Mouse (Mus musculus) CH12.LX (cell line): ENCODE measurements at regions not wholly inside any gene's neighbourhood (a gene's known extent, or its start where the extent isn't known, plus 50 kb on each side); places are given as distances from the start of the nearest gene placed in this dataset.

Experiments used
- DNase-seq: peaks from one replicate; pipeline ENCODE4 v3.0.0-alpha.2; 2013; ENCODE audit errors: extremely low read depth
- H3K27ac ChIP-seq: 2 replicates; pipeline ENCODE4 v1.5.1; 2012; ENCODE audit warnings: low read depth, mild to moderate bottlenecking, control low read depth, moderate library complexity; ENCODE audit not compliant: insufficient read depth
- H3K27me3 ChIP-seq: replicated peaks from 2 replicates; pipeline ENCODE3; 2012; ENCODE audit warnings: inconsistent platforms
- H3K36me3 ChIP-seq, 2 experiments: replicated peaks in 1 of 2; 2 replicates each; pipeline versions ENCODE3 to v1.6.1; 2012; ENCODE audit warnings: inconsistent platforms in 1 of 2, low read length in 1 of 2, mild to moderate bottlenecking in 1 of 2, mixed read lengths in 1 of 2, moderate library complexity in 1 of 2; ENCODE audit not compliant: control insufficient read depth in 1 of 2, insufficient read depth in 1 of 2
- H3K4me1 ChIP-seq, 2 experiments: 2 replicates each; pipeline ENCODE4 v1.6.1; 2012; ENCODE audit warnings: inconsistent platforms in 1 of 2, moderate library complexity in 1 of 2; ENCODE audit not compliant: insufficient read depth in 2 of 2, control insufficient read depth in 1 of 2
- H3K4me2 ChIP-seq: 2 replicates; pipeline ENCODE4 v1.6.1; 2012; ENCODE audit warnings: low read depth, mild to moderate bottlenecking, control low read depth; ENCODE audit not compliant: poor library complexity, insufficient read depth, severe bottlenecking
- H3K4me3 ChIP-seq, 3 experiments: fragments of 150-350 bp in 1 of 3; sonication (generic) in 1 of 3; replicated peaks in 1 of 3; 2 replicates each; pipeline versions ENCODE3 to v1.5.1; 2011 to 2012; ENCODE audit warnings: low read depth in 2 of 3, low read length in 2 of 3, mild to moderate bottlenecking in 2 of 3, moderate library complexity in 2 of 3, control low read depth in 1 of 3, improper control_type of control experiment in 1 of 3, inconsistent platforms in 1 of 3, mixed read lengths in 1 of 3; ENCODE audit not compliant: poor library complexity in 1 of 3
- H3K79me2 ChIP-seq: replicated peaks from 2 replicates; pipeline ENCODE4 v1.6.1; 2012; ENCODE audit warnings: mild to moderate bottlenecking, moderate library complexity; ENCODE audit not compliant: control insufficient read depth, poor library complexity, insufficient read depth, severe bottlenecking; ENCODE audit errors: extremely low read depth
- H3K9ac ChIP-seq: 2 replicates; pipeline ENCODE4 v1.6.1; 2012; ENCODE audit warnings: low read depth, mild to moderate bottlenecking, control low read depth, moderate library complexity; ENCODE audit not compliant: insufficient read depth
- H3K9me3 ChIP-seq: replicated peaks from 2 replicates; pipeline ENCODE3; 2012; ENCODE audit warnings: low read length, inconsistent platforms, mixed read lengths
- CHD1 ChIP-seq: IDR thresholded peaks from 2 replicates; pipeline ENCODE4 v1.6.1; 2012; ENCODE audit warnings: low read depth, low read length, improper control_type of control experiment, inconsistent platforms
- EP300 ChIP-seq: IDR thresholded peaks from 2 replicates; pipeline ENCODE4 v1.6.1; 2011; ENCODE audit warnings: low read length, improper control_type of control experiment
- HCFC1 ChIP-seq: IDR thresholded peaks from 2 replicates; pipeline ENCODE4 v1.6.1; 2012; ENCODE audit warnings: low read depth, mild to moderate bottlenecking, inconsistent platforms, low read length, improper control_type of control experiment
- JUN ChIP-seq: IDR thresholded peaks from 2 replicates; pipeline ENCODE4 v1.6.1; 2011; ENCODE audit warnings: low read depth, mild to moderate bottlenecking, low read length, improper control_type of control experiment, moderate library complexity; ENCODE audit not compliant: insufficient read depth
- KAT2A ChIP-seq: IDR thresholded peaks from 2 replicates; pipeline ENCODE4 v1.6.1; 2012; ENCODE audit warnings: low read length, improper control_type of control experiment, inconsistent platforms; ENCODE audit not compliant: insufficient replicate concordance
- MAFK ChIP-seq: IDR thresholded peaks from 2 replicates; pipeline ENCODE4 v1.6.1; 2011; ENCODE audit warnings: low read length, improper control_type of control experiment; ENCODE audit not compliant: insufficient replicate concordance
- MEF2A ChIP-seq: IDR thresholded peaks from 2 replicates; pipeline ENCODE4 v1.6.1; 2014; ENCODE audit warnings: low read depth, mild to moderate bottlenecking, inconsistent platforms, low read length, improper control_type of control experiment, borderline replicate concordance
- MYC ChIP-seq: IDR thresholded peaks from 2 replicates; pipeline ENCODE4 v1.6.1; 2011; ENCODE audit warnings: low read depth, mild to moderate bottlenecking, improper control_type of control experiment, low read length
- NRF1 ChIP-seq: IDR thresholded peaks from 2 replicates; pipeline ENCODE4 v1.6.1; 2014; ENCODE audit warnings: low read depth, mild to moderate bottlenecking, inconsistent platforms, low read length, improper control_type of control experiment, moderate library complexity
- PAX5 ChIP-seq: IDR thresholded peaks from 2 replicates; pipeline ENCODE4 v1.6.1; 2012; ENCODE audit warnings: low read length, inconsistent platforms, mixed read lengths
- POLR2AphosphoS2 ChIP-seq: IDR thresholded peaks from 2 replicates; pipeline ENCODE4 v1.6.1; 2011; ENCODE audit warnings: low read depth, low read length, improper control_type of control experiment
- RCOR1 ChIP-seq: conservative IDR thresholded peaks from 2 replicates; pipeline ENCODE4 v1.6.1; 2012; ENCODE audit warnings: low read depth, mild to moderate bottlenecking, inconsistent platforms, low read length, improper control_type of control experiment
- SIN3A ChIP-seq: IDR thresholded peaks from 2 replicates; pipeline ENCODE4 v1.6.1; 2012; ENCODE audit warnings: low read length, improper control_type of control experiment, inconsistent platforms
- SMC3 ChIP-seq: IDR thresholded peaks from 2 replicates; pipeline ENCODE4 v1.6.1; 2011; ENCODE audit warnings: low read depth, low read length, improper control_type of control experiment
- UBTF ChIP-seq: IDR thresholded peaks from 2 replicates; pipeline ENCODE4 v1.6.1; 2012; ENCODE audit warnings: low read depth, mild to moderate bottlenecking, inconsistent platforms, low read length, improper control_type of control experiment, moderate library complexity
- USF1 ChIP-seq: IDR thresholded peaks from 2 replicates; pipeline ENCODE4 v1.6.1; 2014; ENCODE audit warnings: low read depth, mild to moderate bottlenecking, inconsistent platforms, low read length, improper control_type of control experiment
- USF2 ChIP-seq: conservative IDR thresholded peaks from 2 replicates; pipeline ENCODE4 v1.6.1; 2011; ENCODE audit warnings: low read depth, low read length, improper control_type of control experiment
- ZKSCAN1 ChIP-seq: IDR thresholded peaks from 2 replicates; pipeline ENCODE4 v1.6.1; 2012; ENCODE audit warnings: low read depth, inconsistent platforms, low read length, improper control_type of control experiment, borderline replicate concordance
- ZNF384 ChIP-seq: IDR thresholded peaks from 2 replicates; pipeline ENCODE4 v1.6.1; 2012; ENCODE audit warnings: low read depth, low read length, improper control_type of control experiment, inconsistent platforms
- dilution Hi-C: fragments of 300-500 bp; cut with MboI; formaldehyde crosslinking; loops from 2 replicates; pipeline ENCODE4 v1.14.3; 2020; ENCODE audit warnings: low sequenced_read_pairs; ENCODE audit not compliant: extremely low pct_unique_long_range_greater_than_20kb, extremely low pct_ligation_motif_present
- in situ Hi-C: fragments of 300-500 bp; cut with MboI; formaldehyde crosslinking; loops from 3 replicates; pipeline ENCODE4 v1.14.3; 2019; ENCODE audit warnings: low sequenced_read_pairs, low pct_ligation_motif_present, low pct_unique_long_range_greater_than_20kb, mixed read lengths

GRCm38 (mm10) chr16:77772075-77772474 lies 170.2 kb upstream of the Gm11146 start:
- in situ Hi-C loops = no loop called here
- H3K27ac ChIP-seq = no peak overlapping the region
- H3K79me2 ChIP-seq = no peaks in the 10 kb centered on the region
- no peak overlapping the region for H3K9ac ChIP-seq
- no peaks in the 10 kb centered on the region for H3K4me1 ChIP-seq
- H3K9me3 ChIP-seq = peaks cover 59% of the 10 kb centered on the region
- DNase-seq = no peak
- H3K36me3 ChIP-seq = no peaks in the 10 kb centered on the region
- dilution Hi-C loops = no loop called here
- no peak overlapping the region for H3K4me2 ChIP-seq
- TF ChIP-seq UBTF (no peak), ZNF384 (no peak), MYC (no peak)
- H3K4me3 ChIP-seq = no peak overlapping the region
- H3K27me3 ChIP-seq = no peaks in the 10 kb centered on the region

GRCm38 (mm10) chr16:77760926-77761347 lies 159.0 kb upstream of the Gm11146 start:
- peaks cover 56% of the 10 kb centered on the region for H3K9me3 ChIP-seq
- no peak overlapping the region for H3K4me2 ChIP-seq
- dilution Hi-C loops = no loop called here
- H3K27me3 ChIP-seq = no peaks in the 10 kb centered on the region
- no peak overlapping the region for H3K4me3 ChIP-seq
- in situ Hi-C loops = no loop called here
- no peak overlapping the region for H3K9ac ChIP-seq
- DNase-seq = no peak
- no peaks in the 10 kb centered on the region for H3K4me1 ChIP-seq
- H3K36me3 ChIP-seq = no peaks in the 10 kb centered on the region
- H3K27ac ChIP-seq = no peak overlapping the region
- H3K79me2 ChIP-seq = no peaks in the 10 kb centered on the region
- TF ChIP-seq USF1 (no peak), KAT2A (no peak), MAFK (no peak), UBTF (no peak), SIN3A (no peak), POLR2AphosphoS2 (no peak), RCOR1 (no peak), USF2 (no peak), MEF2A (no peak), ZNF384 (no peak), CHD1 (no peak), MYC (no peak), PAX5 (no peak), NRF1 (no peak), ZKSCAN1 (no peak), HCFC1 (no peak), JUN (no peak), SMC3 (no peak), EP300 (no peak)
